Mouse (Mus musculus): Measurements from ENCODE around the gene Tpm3.

The Tpm3 gene

GRCm38 (mm10) chr3:90136660-90137059 is 64.2 kb downstream of the Tpm3 start:
- DNase-seq (ENCODE audit: low spot score in 2 of 2): no peak

- no peak for DNase-seq (ENCODE audit: low spot score in 2 of 2)
Observed at GRCm38 (mm10) chr3:90137606-90138005, 65.2 kb downstream of the Tpm3 start.

GRCm38 (mm10) chr3:90139962-90140361 is 67.5 kb downstream of the Tpm3 start:
- no peak for DNase-seq (ENCODE audit: low spot score in 2 of 2)

- DNase-seq (ENCODE audit: low spot score in 2 of 2): no peak
Observed at GRCm38 (mm10) chr3:90145461-90145860, 73.0 kb downstream of the Tpm3 start.

GRCm38 (mm10) chr3:90146651-90147050 is 74.2 kb downstream of the Tpm3 start:
- DNase-seq (ENCODE audit: low spot score in 2 of 2): no peak
